Mouse (Mus musculus) induced T-regulatory cell, adult 2 months (primary cell): ENCODE data around the gene Cops9.

Experiments used
- DNase-seq: peaks from one replicate; pipeline ENCODE4 v3.0.0-alpha.2; 2012; ENCODE audit warnings: low read depth

The Cops9 gene

GRCm38 (mm10) chr1:92641514-92642272 lies at the start of gene Cops9:
Gene Cops9 (minus strand): TSS chr1:92641985.
- peak; percentile 93 for DNase-seq

GRCm38 (mm10) chr1:92691166-92691844 lies 49.5 kb upstream of the Cops9 start:
- DNase-seq = no peak

GRCm38 (mm10) chr1:92686994-92687393 lies 45.2 kb upstream of the Cops9 start:
- no peak for DNase-seq

GRCm38 (mm10) chr1:92683151-92683550 lies 41.4 kb upstream of the Cops9 start:
- no peak for DNase-seq

GRCm38 (mm10) chr1:92680668-92681603 lies 39.2 kb upstream of the Cops9 start:
- DNase-seq = no peak

- no peak for DNase-seq
Measured at GRCm38 (mm10) chr1:92678757-92679156, 37.0 kb upstream of the Cops9 start.

- no peak for DNase-seq
Measured at GRCm38 (mm10) chr1:92676676-92676975, 34.8 kb upstream of the Cops9 start.

GRCm38 (mm10) chr1:92675932-92676675 lies 34.3 kb upstream of the Cops9 start:
- DNase-seq = no peak

GRCm38 (mm10) chr1:92673258-92673782 lies 31.5 kb upstream of the Cops9 start:
- DNase-seq = no peak

- DNase-seq = no peak
Measured at GRCm38 (mm10) chr1:92671326-92671725, 29.5 kb upstream of the Cops9 start.

- no peak for DNase-seq
Measured at GRCm38 (mm10) chr1:92669430-92669829, 27.6 kb upstream of the Cops9 start.

GRCm38 (mm10) chr1:92667106-92667505 lies 25.3 kb upstream of the Cops9 start:
- no peak for DNase-seq

GRCm38 (mm10) chr1:92659392-92659791 lies 17.6 kb upstream of the Cops9 start:
- DNase-seq = no peak

- no peak for DNase-seq
Measured at GRCm38 (mm10) chr1:92657025-92657820, 15.4 kb upstream of the Cops9 start.

GRCm38 (mm10) chr1:92654676-92655075 lies 12.9 kb upstream of the Cops9 start:
- no peak for DNase-seq

GRCm38 (mm10) chr1:92653179-92653578 lies 11.4 kb upstream of the Cops9 start:
- DNase-seq = no peak

GRCm38 (mm10) chr1:92651467-92651866 lies 9.7 kb upstream of the Cops9 start:
- no peak for DNase-seq

- DNase-seq = peak; percentile 79
Measured at GRCm38 (mm10) chr1:92648673-92649072, 6.9 kb upstream of the Cops9 start, which contains the start of gene Otos. Gene Otos (minus strand): TSS chr1:92648841.

GRCm38 (mm10) chr1:92648197-92648596 lies 6.4 kb upstream of the Cops9 start:
- DNase-seq = peak; percentile 66

GRCm38 (mm10) chr1:92647752-92648151 lies 6.0 kb upstream of the Cops9 start:
- DNase-seq = peak; percentile 82

GRCm38 (mm10) chr1:92647026-92647425 lies 5.2 kb upstream of the Cops9 start:
- DNase-seq = no peak
